Mouse (Mus musculus): ENCODE results near the gene Ppp1r9a. TPM values are rescaled to one million over a fixed set of nuclear protein-coding genes. Genes with fewer than 3 reads are reported as not detected.
"Not testable (repeated sequence)": the region's sequence is repeated elsewhere in the genome, so short reads cannot be mapped to it uniquely, and the experiment has no call there.

The Ppp1r9a gene
- polyA plus RNA-seq (2016; fragmentation: Nextera tagmentation; extraction: Ambion mirVana): 28.3 and 30.9 TPM in 2 replicates

- Histone ChIP-seq H3K9ac (peak within 1 kb of the TSS; percentile 97), H3K9me3 (replicated peaks) (no peaks in the 10 kb centered on the region), H3K27me3 (no peaks in the 10 kb centered on the region), H3K4me2 (replicated peaks) (peak within 1 kb of the TSS; percentile 74), H3K27ac (peak within 1 kb of the TSS; percentile 98), H3K4me1 (peaks cover 28% of the 10 kb centered on the region), H3K4me3 (peak within 1 kb of the TSS; percentile 77), H3K36me3 (0 out of 2 replicates have a peak, but pooled peaks cover 4% of the 10 kb centered on the region)
- peak; percentile 67 for ATAC-seq (ENCODE audit: low FRiP score)
- under 1% methylated on average over 48 of the region's 49 CpGs for WGBS
Measured at GRCm38 (mm10) chr6:4902674-4903324, at the start of gene Ppp1r9a. Gene Ppp1r9a, plus strand, starts transcription at chr6:4902917.

- no peaks in the 10 kb centered on the region for H3K36me3 ChIP-seq
- no peaks in the 10 kb centered on the region for H3K4me1 ChIP-seq
- ATAC-seq (ENCODE audit: low FRiP score): no peak
- H3K27ac ChIP-seq: no peak overlapping the region
- H3K27me3 ChIP-seq: no peaks in the 10 kb centered on the region
- no peak overlapping the region for H3K9ac ChIP-seq
- H3K9me3 ChIP-seq (replicated peaks): no peaks in the 10 kb centered on the region
- H3K4me2 ChIP-seq (replicated peaks): no peak overlapping the region
- no peak overlapping the region for H3K4me3 ChIP-seq
- WGBS: 63% methylated on average over 10 of the region's 10 CpGs
Measured at GRCm38 (mm10) chr6:4855236-4855635, 47.5 kb upstream of the Ppp1r9a start.

- Histone ChIP-seq H3K36me3 (no peaks in the 10 kb centered on the region), H3K27ac (no peak overlapping the region), H3K4me3 (no peak overlapping the region), H3K27me3 (no peaks in the 10 kb centered on the region), H3K9me3 (replicated peaks) (no peaks in the 10 kb centered on the region), H3K4me2 (replicated peaks) (no peak overlapping the region), H3K4me1 (no peaks in the 10 kb centered on the region), H3K9ac (no peak overlapping the region)
- no peak for ATAC-seq (ENCODE audit: low FRiP score)
- WGBS: 97% methylated on average over 11 of the region's 11 CpGs
Measured at GRCm38 (mm10) chr6:4856919-4857318, 45.8 kb upstream of the Ppp1r9a start.

GRCm38 (mm10) chr6:4884316-4884715 lies 18.4 kb upstream of the Ppp1r9a start:
- Histone ChIP-seq H3K4me2 (replicated peaks) (no peak overlapping the region), H3K9ac (no peak overlapping the region), H3K27me3 (no peaks in the 10 kb centered on the region), H3K27ac (no peak overlapping the region), H3K4me3 (no peak overlapping the region), H3K4me1 (no peaks in the 10 kb centered on the region), H3K9me3 (replicated peaks) (no peaks in the 10 kb centered on the region), H3K36me3 (no peaks in the 10 kb centered on the region)
- no peak for ATAC-seq (ENCODE audit: low FRiP score)
- WGBS: 71% methylated on average over 3 of the region's 3 CpGs

GRCm38 (mm10) chr6:4889544-4889943 lies 13.2 kb upstream of the Ppp1r9a start:
- Histone ChIP-seq H3K27me3 (no peaks in the 10 kb centered on the region), H3K9me3 (replicated peaks) (no peaks in the 10 kb centered on the region), H3K4me3 (no peak overlapping the region), H3K27ac (no peak overlapping the region), H3K9ac (no peak overlapping the region), H3K36me3 (no peaks in the 10 kb centered on the region), H3K4me2 (replicated peaks) (no peak overlapping the region), H3K4me1 (no peaks in the 10 kb centered on the region)
- WGBS: 88% methylated on average over 9 of the region's 9 CpGs
- ATAC-seq (ENCODE audit: low FRiP score): no peak

GRCm38 (mm10) chr6:4892417-4892816 lies 10.3 kb upstream of the Ppp1r9a start:
- 37% methylated on average over 11 of the region's 11 CpGs for WGBS
- Histone ChIP-seq H3K4me1 (no peaks in the 10 kb centered on the region), H3K36me3 (no peaks in the 10 kb centered on the region), H3K4me2 (replicated peaks) (no peak overlapping the region), H3K9ac (no peak overlapping the region), H3K27ac (no peak overlapping the region), H3K27me3 (no peaks in the 10 kb centered on the region), H3K4me3 (no peak overlapping the region), H3K9me3 (replicated peaks) (no peaks in the 10 kb centered on the region)
- no peak for ATAC-seq (ENCODE audit: low FRiP score)

- H3K4me2 ChIP-seq (replicated peaks); H3K4me1 ChIP-seq; H3K9ac ChIP-seq; H3K4me3 ChIP-seq; H3K9me3 ChIP-seq (replicated peaks); ATAC-seq (ENCODE audit: low FRiP score); H3K36me3 ChIP-seq; H3K27me3 ChIP-seq; H3K27ac ChIP-seq: not testable (repeated sequence)
- 71% methylated on average over 12 of the region's 12 CpGs for WGBS
Measured at GRCm38 (mm10) chr6:4893312-4893711, 9.4 kb upstream of the Ppp1r9a start.

- Histone ChIP-seq H3K27ac (no peak overlapping the region), H3K9me3 (replicated peaks) (no peaks in the 10 kb centered on the region)
- 82% methylated on average over 6 of the region's 6 CpGs for WGBS
Measured at GRCm38 (mm10) chr6:4899906-4900305, 2.8 kb upstream of the Ppp1r9a start.

GRCm38 (mm10) chr6:4903325-4904054 lies 773 bp downstream of the Ppp1r9a start:
- ATAC-seq (ENCODE audit: low FRiP score): peak; percentile 89
- Histone ChIP-seq H3K9me3 (replicated peaks) (no peaks in the 10 kb centered on the region), H3K9ac (peak overlapping the region; percentile 97), H3K4me3 (peak overlapping the region; percentile 77), H3K27me3 (no peaks in the 10 kb centered on the region), H3K27ac (peak overlapping the region; percentile 98), H3K36me3 (0 out of 2 replicates have a peak, but pooled peaks cover 4% of the 10 kb centered on the region), H3K4me2 (replicated peaks) (peak overlapping the region; percentile 74), H3K4me1 (peaks cover 30% of the 10 kb centered on the region)
- under 1% methylated on average over 62 of the region's 77 CpGs for WGBS

More at GRCm38 (mm10) chr6:4899906-4900305, 2.8 kb upstream of the Ppp1r9a start:
- ATAC-seq (ENCODE audit: low FRiP score): no peak
- H3K9ac ChIP-seq: no peak overlapping the region
- H3K4me3 ChIP-seq: no peak overlapping the region
- H3K4me1 ChIP-seq: peaks cover 11% of the 10 kb centered on the region
- no peaks in the 10 kb centered on the region for H3K27me3 ChIP-seq
- H3K36me3 ChIP-seq: no peaks in the 10 kb centered on the region
- no peak overlapping the region for H3K4me2 ChIP-seq (replicated peaks)

- Histone ChIP-seq H3K36me3 (0 out of 2 replicates have a peak, but pooled peaks cover 4% of the 10 kb centered on the region), H3K4me2 (replicated peaks) (peak overlapping the region; percentile 74), H3K27ac (peak overlapping the region; percentile 98), H3K9ac (peak overlapping the region; percentile 97), H3K4me1 (peaks cover 35% of the 10 kb centered on the region), H3K9me3 (replicated peaks) (no peaks in the 10 kb centered on the region), H3K4me3 (peak overlapping the region; percentile 77), H3K27me3 (no peaks in the 10 kb centered on the region)
- ATAC-seq (ENCODE audit: low FRiP score): peak; percentile 32
- 3% methylated on average over 9 of the region's 9 CpGs for WGBS
Measured at GRCm38 (mm10) chr6:4904055-4904450, 1.3 kb downstream of the Ppp1r9a start.

- no peaks in the 10 kb centered on the region for H3K9me3 ChIP-seq (replicated peaks)
- H3K4me1 ChIP-seq: peaks cover 35% of the 10 kb centered on the region
- H3K4me3 ChIP-seq: no peak overlapping the region
- H3K9ac ChIP-seq: no peak overlapping the region
- H3K36me3 ChIP-seq: 0 out of 2 replicates have a peak, but pooled peaks cover 4% of the 10 kb centered on the region
- ATAC-seq (ENCODE audit: low FRiP score): no peak
- WGBS: 33% methylated on average over 10 of the region's 10 CpGs
- H3K27ac ChIP-seq: no peak overlapping the region
- no peaks in the 10 kb centered on the region for H3K27me3 ChIP-seq
- H3K4me2 ChIP-seq (replicated peaks): no peak overlapping the region
Measured at GRCm38 (mm10) chr6:4910042-4910634, 7.4 kb downstream of the Ppp1r9a start.

GRCm38 (mm10) chr6:4918470-4918869 lies 15.8 kb downstream of the Ppp1r9a start:
- Histone ChIP-seq H3K9ac (no peak overlapping the region), H3K27ac (no peak overlapping the region), H3K4me1 (no peaks in the 10 kb centered on the region), H3K9me3 (replicated peaks) (no peaks in the 10 kb centered on the region), H3K4me2 (replicated peaks) (no peak overlapping the region), H3K27me3 (no peaks in the 10 kb centered on the region), H3K4me3 (no peak overlapping the region), H3K36me3 (peaks cover 7% of the 10 kb centered on the region)
- WGBS: 91% methylated on average over 5 of the region's 5 CpGs
- no peak for ATAC-seq (ENCODE audit: low FRiP score)

All from hindbrain, embryonic 12.5 days (tissue).